Mouse (Mus musculus) bone marrow macrophage, adult 2 months (primary cell): ENCODE data around the gene Cwh43.

Source experiments
- CTCF ChIP-seq: IDR thresholded peaks from 2 replicates; pipeline ENCODE4 v1.5.1; 2012; ENCODE audit warnings: low read depth, mild to moderate bottlenecking, low read length, moderate library complexity
- POLR2A ChIP-seq: IDR thresholded peaks from 2 replicates; pipeline ENCODE4 v1.6.1; 2012; ENCODE audit warnings: mild to moderate bottlenecking, low read depth, low read length, borderline replicate concordance

DNA sequence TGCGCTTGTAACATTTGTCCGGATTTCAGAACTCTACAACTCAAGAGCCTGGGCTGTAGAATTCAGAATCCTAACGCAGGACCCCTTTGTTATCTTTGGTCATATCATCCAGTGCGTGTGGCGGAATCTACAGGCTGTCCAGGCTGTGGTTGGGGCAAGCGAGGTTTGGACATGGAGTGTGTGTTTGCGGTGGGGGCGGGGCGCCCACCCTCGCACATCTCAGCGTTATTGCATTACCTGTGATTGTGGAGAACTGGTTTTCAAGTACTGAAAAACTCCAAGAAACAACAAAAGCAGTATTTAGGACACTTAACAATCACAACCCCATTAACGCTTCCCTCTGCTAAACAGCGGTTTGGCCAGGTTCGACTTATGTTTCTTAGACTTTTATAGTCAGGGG is 84.0 kb downstream of the Cwh43 start:
- no peak for TF ChIP-seq CTCF
- TF ChIP-seq POLR2A, result no peak
